Mouse (Mus musculus) forebrain, embryonic 14.5 days (tissue): ENCODE data around the gene Myo5c. TPM values are rescaled to one million over a fixed set of nuclear protein-coding genes. Genes with fewer than 3 reads are reported as not detected.

ENCODE experiments used
- ATAC-seq: fragments of 200-750 bp; cut with Nextera tagmentation; 2 replicates; pipeline ENCODE4 v1.8.0; 2017; ENCODE audit warnings: mild to moderate bottlenecking, moderate library complexity
- DNase-seq: peaks from one replicate; pipeline ENCODE4 v3.0.0-alpha.2; 2015; ENCODE audit warnings: low spot score
- H3K27ac ChIP-seq: fragments of 300-500 bp; sonication (generic); 2 replicates; pipeline ENCODE4 v1.5.1; 2014; ENCODE audit warnings: low read depth, mild to moderate bottlenecking, control low read depth, low read length, moderate library complexity
- H3K27me3 ChIP-seq: fragments of 300-500 bp; sonication (generic); replicated peaks from 2 replicates; pipeline ENCODE4 v1.6.1; 2014; ENCODE audit warnings: low read length, control low read depth, mixed read lengths; ENCODE audit not compliant: control insufficient read depth, insufficient read depth
- H3K36me3 ChIP-seq: fragments of 300-500 bp; sonication (generic); 2 replicates; pipeline ENCODE4 v1.6.1; 2014; ENCODE audit warnings: low read length, control low read depth; ENCODE audit not compliant: control insufficient read depth, insufficient read depth
- H3K4me1 ChIP-seq: fragments of 300-500 bp; sonication (generic); 2 replicates; pipeline ENCODE4 v1.6.1; 2014; ENCODE audit warnings: antibody characterized with exemption, low read length, control low read depth; ENCODE audit not compliant: control insufficient read depth, insufficient read depth
- H3K4me2 ChIP-seq: fragments of 300-500 bp; sonication (generic); 2 replicates; pipeline ENCODE4 v1.6.1; 2014; ENCODE audit warnings: mild to moderate bottlenecking, control low read depth, low read length
- H3K4me3 ChIP-seq: fragments of 300-500 bp; sonication (generic); 2 replicates; pipeline ENCODE4 v1.5.1; 2014; ENCODE audit warnings: low read depth, low read length, control low read depth
- H3K9ac ChIP-seq: fragments of 300-500 bp; sonication (generic); 2 replicates; pipeline ENCODE4 v1.6.1; 2014; ENCODE audit warnings: mild to moderate bottlenecking, low read length, control low read depth, moderate library complexity
- H3K9me3 ChIP-seq: fragments of 300-500 bp; sonication (generic); replicated peaks from 2 replicates; pipeline ENCODE4 v1.6.1; 2016; ENCODE audit warnings: low read length, control low read depth, mixed read lengths; ENCODE audit not compliant: control insufficient read depth
- WGBS: fragments of 180-500 bp; shearing (Covaris S2); extraction: QIAGEN DNeasy Blood & Tissue Kit; methylation state at CpG from one replicate; pipeline ENCODE4 v1.1.7; 2014; 5-methylcytosine and 5-hydroxymethylcytosine counted together
- polyA plus RNA-seq: library from polyadenylated mRNA; unstranded; fragments of >200 nt; fragmentation: Nextera tagmentation; extraction: Ambion mirVana; gene quantifications from 2 replicates; pipeline ENCODE4 v1.2.1, GENCODE M21; 2014

The Myo5c gene
- 0.10 and 0.14 TPM in 2 replicates for polyA plus RNA-seq

DNA sequence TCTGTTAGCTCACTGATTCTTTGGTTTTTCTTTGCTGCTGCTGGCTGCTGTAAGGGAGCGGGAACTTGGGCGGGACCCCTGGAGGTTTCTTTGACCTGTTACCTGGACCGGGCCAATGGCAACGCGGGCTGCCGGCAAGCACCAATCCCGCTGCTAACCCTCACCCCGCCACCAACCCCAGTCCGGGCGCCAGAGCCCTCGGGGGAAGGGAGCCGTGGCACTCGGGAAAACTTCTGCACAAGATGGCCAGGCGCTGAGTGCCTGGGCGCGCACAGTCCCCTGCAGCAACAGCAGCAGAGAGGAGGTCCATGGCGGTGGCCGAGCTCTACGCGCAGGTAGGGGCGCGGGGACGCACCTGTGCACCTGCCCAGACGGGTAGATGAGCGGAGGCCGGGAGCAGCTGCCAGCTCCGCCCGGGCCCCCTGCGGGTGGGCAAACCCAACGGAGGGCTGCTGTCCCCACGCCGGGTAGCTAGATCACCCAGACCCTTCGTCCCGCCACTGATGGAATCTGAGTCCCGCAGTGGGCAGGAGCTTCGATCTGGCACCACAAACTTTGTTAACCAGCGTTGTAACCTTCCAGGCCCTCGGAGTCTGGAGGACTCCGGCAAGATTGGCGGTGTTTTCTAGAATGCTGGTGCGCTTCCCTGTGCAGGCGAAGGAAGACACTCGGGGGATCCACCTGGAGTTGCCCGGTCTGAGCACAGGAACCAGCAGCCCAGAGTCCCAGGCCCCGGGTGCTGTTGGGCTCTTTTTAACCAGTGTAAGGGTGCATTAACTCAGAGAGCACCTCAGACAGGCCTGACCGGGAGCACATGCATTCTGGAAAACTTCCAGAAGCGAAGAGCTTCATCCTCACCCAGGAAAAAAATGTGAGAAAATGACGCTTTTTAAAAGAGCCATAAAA is at the start of gene Myo5c:
Myo5c (plus strand) TSS at position 180 of the 906 bp plus-strand sequence.
- H3K27me3 ChIP-seq: peaks cover 24% of the 10 kb centered on the region; the same call in 1 of the 2 replicates
- peak; percentile 29 for DNase-seq
- H3K4me2 ChIP-seq: peak within 1 kb of the TSS; percentile 59
- H3K4me3 ChIP-seq: peak within 1 kb of the TSS; percentile 29
- ATAC-seq: peak; percentile 46; the same call in 1 of the 2 replicates
- no peak within 1 kb of the TSS for H3K27ac ChIP-seq
- no peaks in the 10 kb centered on the region for H3K36me3 ChIP-seq
- no peaks in the 10 kb centered on the region for H3K9me3 ChIP-seq
- H3K9ac ChIP-seq: peak within 1 kb of the TSS; percentile 46
- H3K4me1 ChIP-seq: peaks cover 6% of the 10 kb centered on the region
- 2% methylated on average over 47 of the region's 48 CpGs for WGBS

DNA sequence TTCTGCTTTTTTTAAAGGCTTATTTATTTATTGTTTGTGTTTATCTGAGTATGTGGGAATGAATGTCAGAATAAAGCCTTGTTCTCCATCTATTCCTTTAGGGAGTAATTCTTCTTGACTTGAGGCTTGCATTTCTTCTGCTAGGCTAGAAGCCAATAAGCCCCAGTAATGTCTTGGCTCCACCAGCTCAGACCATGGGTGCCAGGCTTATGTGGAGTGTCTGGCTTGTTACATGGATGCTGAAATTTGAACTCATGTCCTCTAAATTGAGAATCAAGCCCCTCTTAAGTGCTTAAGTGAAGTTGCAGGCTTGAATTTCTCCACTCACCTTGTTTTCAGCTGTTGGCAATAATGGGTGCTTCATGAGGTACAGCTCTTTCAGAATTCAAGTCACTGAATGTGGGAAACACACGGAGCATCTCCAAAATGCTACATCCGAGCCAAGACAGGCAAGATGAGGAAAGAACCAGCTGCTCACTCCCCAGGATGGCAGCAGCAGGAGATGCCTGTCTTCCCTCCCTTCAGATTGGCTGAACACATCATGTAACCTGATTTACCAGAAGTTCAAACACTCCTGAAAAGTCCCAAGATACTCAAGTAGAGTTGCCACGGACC is 44.1 kb upstream of the Myo5c start:
- ATAC-seq: no peak
- Histone ChIP-seq H3K9me3 (no peaks in the 10 kb centered on the region), H3K4me2 (no peak overlapping the region), H3K4me3 (no peak overlapping the region), H3K9ac (no peak overlapping the region), H3K27me3 (no peaks in the 10 kb centered on the region), H3K4me1 (no peaks in the 10 kb centered on the region), H3K27ac (no peak overlapping the region), H3K36me3 (peaks cover 68% of the 10 kb centered on the region)
- no peak for DNase-seq
- 78% methylated on average over 3 of the region's 3 CpGs for WGBS

DNA sequence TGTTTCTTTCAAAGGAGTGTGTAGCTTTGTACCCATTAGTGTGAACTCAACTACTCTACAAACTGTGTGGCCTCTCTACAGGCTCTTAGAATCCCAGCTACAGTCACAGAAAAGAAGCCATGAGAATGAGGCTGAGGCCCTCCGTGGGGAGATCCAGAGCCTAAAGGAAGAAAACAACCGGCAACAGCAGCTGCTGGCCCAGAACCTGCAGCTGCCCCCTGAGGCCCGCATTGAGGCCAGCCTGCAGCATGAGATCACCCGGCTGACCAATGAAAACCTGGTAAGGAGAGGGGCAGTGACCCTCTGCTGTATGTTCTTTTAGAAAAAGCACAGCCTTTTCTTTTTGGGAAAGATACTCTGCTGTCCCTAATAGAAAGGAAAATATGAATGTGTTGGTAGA is 38.0 kb upstream of the Myo5c start:
- no peaks in the 10 kb centered on the region for H3K27me3 ChIP-seq
- no peak overlapping the region for H3K9ac ChIP-seq
- no peak overlapping the region for H3K4me2 ChIP-seq
- no peaks in the 10 kb centered on the region for H3K4me1 ChIP-seq
- H3K9me3 ChIP-seq: no peaks in the 10 kb centered on the region
- H3K4me3 ChIP-seq: no peak overlapping the region
- 70% methylated on average over 4 of the region's 4 CpGs for WGBS
- DNase-seq: no peak
- no peak for ATAC-seq
- H3K36me3 ChIP-seq: peaks cover 48% of the 10 kb centered on the region
- no peak overlapping the region for H3K27ac ChIP-seq

DNA sequence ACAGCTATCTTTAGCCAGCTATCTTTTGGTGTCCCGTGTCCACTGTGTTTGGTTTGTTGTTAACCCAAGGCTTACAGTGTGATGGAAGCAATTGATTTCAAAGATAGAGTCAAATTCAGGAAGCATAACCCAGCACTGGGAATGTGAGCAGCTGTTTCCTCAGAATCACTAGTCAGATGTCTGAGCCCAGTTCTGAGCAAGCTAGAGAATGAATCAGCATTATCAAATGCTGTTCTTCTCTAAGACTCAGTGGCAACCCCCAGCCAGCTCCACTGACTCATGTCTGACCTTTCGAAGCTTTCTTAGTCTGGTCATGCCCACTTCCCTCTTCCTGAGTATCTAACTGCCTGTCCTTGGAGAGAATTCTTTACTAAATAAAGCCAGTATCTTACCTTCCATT is 35.5 kb upstream of the Myo5c start:
- peaks cover 45% of the 10 kb centered on the region for H3K36me3 ChIP-seq
- WGBS: 84% methylated on average over 2 of the region's 2 CpGs

DNA sequence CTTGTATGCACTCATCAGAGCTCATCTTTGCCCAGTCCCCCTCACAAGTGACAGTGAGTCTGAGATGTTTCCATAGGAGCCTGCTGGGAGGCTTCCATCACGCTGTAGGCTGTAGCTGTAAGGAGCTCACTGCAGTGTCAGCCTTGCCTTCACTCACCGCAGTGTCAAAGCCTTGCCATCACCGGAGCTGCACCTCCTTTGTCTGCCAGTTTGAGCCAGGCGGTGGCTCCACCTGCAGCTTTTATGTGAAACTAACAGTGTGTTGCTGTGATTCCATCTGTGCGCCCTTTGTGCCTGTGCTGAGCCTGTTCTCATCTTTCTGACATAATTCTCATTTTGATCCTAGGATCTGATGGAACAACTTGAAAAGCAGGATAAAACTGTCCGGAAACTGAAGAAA is 34.5 kb upstream of the Myo5c start:
- peaks cover 55% of the 10 kb centered on the region for H3K36me3 ChIP-seq
- H3K9ac ChIP-seq: no peak overlapping the region
- DNase-seq: peak; percentile 77
- H3K27ac ChIP-seq: peak overlapping the region; percentile 57; the same call in 1 of the 2 replicates
- 45% methylated on average over 6 of the region's 6 CpGs for WGBS
- ATAC-seq: peak; percentile 68; the same call in 1 of the 2 replicates
- H3K4me2 ChIP-seq: no peak overlapping the region
- H3K4me3 ChIP-seq: no peak overlapping the region
- H3K4me1 ChIP-seq: no peaks in the 10 kb centered on the region
- no peaks in the 10 kb centered on the region for H3K27me3 ChIP-seq
- H3K9me3 ChIP-seq: no peaks in the 10 kb centered on the region

More for the DNA sequence above, 35.5 kb upstream of the Myo5c start:
- ATAC-seq (no peak), DNase-seq (no peak)
- no peaks in the 10 kb centered on the region for H3K27me3 ChIP-seq
- H3K9ac ChIP-seq: no peak overlapping the region
- H3K4me1 ChIP-seq: no peaks in the 10 kb centered on the region
- no peaks in the 10 kb centered on the region for H3K9me3 ChIP-seq
- H3K4me2 ChIP-seq: no peak overlapping the region
- H3K4me3 ChIP-seq: no peak overlapping the region
- H3K27ac ChIP-seq: no peak overlapping the region

DNA sequence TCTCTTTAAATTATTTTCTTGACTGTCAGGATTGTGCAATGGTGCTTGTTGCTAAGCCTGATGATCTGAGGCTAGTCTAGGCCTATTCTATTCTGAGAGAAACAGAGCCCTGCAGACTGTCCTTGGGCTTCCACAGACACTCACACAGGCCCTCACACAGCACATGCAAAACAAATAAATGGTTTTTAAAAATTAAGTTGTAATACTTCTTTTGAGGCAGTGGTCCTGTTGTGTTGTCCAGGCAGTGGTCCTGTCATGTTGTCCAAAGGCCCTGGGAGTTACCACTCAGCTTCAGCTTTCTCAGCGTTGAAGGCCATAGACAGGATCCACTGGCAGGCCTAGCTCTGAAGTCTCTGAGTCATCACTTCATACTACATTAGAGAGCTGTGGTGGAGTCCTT is 30.3 kb upstream of the Myo5c start:
- DNase-seq: no peak
- Histone ChIP-seq H3K9me3 (no peaks in the 10 kb centered on the region), H3K4me3 (no peak overlapping the region), H3K4me2 (no peak overlapping the region), H3K27me3 (no peaks in the 10 kb centered on the region), H3K27ac (no peak overlapping the region), H3K4me1 (no peaks in the 10 kb centered on the region), H3K36me3 (peaks cover 59% of the 10 kb centered on the region), H3K9ac (no peak overlapping the region)
- no peak for ATAC-seq
- 100% methylated on average over 1 of the region's 1 CpGs for WGBS

DNA sequence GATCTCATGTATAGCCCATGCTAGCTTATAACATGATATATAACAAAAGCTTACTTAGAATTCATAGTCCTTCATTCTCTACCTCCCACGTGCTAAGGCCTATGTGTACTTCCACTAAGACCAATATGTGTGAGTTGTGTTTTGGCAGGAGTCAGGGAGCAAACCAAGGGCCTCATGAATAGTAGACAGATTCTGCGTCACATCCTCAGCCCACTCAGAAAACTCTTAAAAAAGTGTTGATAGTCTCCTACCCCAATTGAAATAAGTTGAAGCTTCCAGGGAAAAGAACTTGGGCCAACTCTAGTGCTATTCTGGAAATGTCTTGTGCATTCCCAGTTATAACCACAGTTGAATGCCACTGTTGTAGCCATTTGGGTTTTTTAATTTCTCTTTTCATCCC is 29.8 kb upstream of the Myo5c start:
- Histone ChIP-seq H3K27me3 (no peaks in the 10 kb centered on the region), H3K36me3 (peaks cover 59% of the 10 kb centered on the region), H3K9ac (no peak overlapping the region), H3K4me1 (no peaks in the 10 kb centered on the region), H3K4me2 (no peak overlapping the region), H3K27ac (no peak overlapping the region), H3K9me3 (no peaks in the 10 kb centered on the region), H3K4me3 (no peak overlapping the region)
- WGBS: 97% methylated on average over 2 of the region's 2 CpGs
- no peak for ATAC-seq
- DNase-seq: no peak

DNA sequence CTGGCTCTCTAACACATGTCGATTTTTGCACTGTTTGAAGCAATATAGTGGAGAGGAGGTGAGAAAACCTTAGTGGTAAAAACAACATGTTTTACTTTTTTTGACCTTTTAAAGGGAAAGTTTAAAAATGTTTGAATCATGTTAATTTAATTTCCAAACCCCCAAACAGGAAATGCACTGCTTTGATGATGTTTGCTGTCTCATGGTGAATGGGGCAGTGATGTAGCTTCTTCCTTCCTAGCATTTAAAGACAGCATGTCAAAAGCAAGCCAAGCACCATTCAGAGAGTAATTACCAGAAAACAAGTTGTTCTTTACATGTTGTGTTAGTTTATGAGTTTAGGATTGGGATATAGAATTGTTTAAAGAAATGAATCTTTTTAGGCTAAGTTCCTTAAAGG is 22.6 kb upstream of the Myo5c start:
- Histone ChIP-seq H3K27ac (no peak overlapping the region), H3K4me3 (no peak overlapping the region), H3K4me1 (no peaks in the 10 kb centered on the region), H3K9ac (no peak overlapping the region), H3K4me2 (no peak overlapping the region), H3K27me3 (no peaks in the 10 kb centered on the region), H3K9me3 (no peaks in the 10 kb centered on the region), H3K36me3 (peaks cover 53% of the 10 kb centered on the region)
- DNase-seq: no peak
- ATAC-seq: no peak
- 91% methylated on average over 1 of the region's 1 CpGs for WGBS

DNA sequence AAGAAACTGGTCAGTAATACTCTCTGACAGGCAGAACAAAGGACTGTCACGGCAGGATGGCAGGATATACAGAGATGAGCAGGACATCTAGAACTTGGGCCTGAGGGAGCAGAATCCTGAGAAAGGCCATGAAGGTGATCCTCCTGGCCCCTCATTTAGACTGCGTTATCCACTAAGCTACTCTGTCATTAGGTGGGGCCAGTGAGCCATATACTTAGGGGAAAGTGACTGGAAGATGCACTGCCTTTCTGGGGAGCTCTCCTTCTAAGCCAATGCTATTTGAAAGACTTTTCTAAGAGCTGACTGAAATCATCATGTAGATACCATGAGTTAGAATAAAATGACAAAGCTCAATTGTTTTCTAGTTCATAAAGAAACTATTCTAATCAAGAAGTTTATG is 21.6 kb upstream of the Myo5c start:
- ATAC-seq (no peak), DNase-seq (no peak)
- Histone ChIP-seq H3K27me3 (no peaks in the 10 kb centered on the region), H3K9me3 (no peaks in the 10 kb centered on the region), H3K4me3 (no peak overlapping the region), H3K36me3 (peaks cover 53% of the 10 kb centered on the region), H3K9ac (no peak overlapping the region), H3K4me1 (no peaks in the 10 kb centered on the region), H3K27ac (no peak overlapping the region), H3K4me2 (no peak overlapping the region)
- 78% methylated on average over 2 of the region's 2 CpGs for WGBS
